Mouse (Mus musculus): ENCODE measurements around the gene Coro2a. TPM values are rescaled to one million over a fixed set of nuclear protein-coding genes. Genes with fewer than 3 reads are reported as not detected.
A peak's percentile ranks its signal among the peaks of the same experiment; 100 is the strongest.

The Coro2a gene
- polyA plus RNA-seq, 1 experiment from 2014 or later: 5.2 TPM

DNA sequence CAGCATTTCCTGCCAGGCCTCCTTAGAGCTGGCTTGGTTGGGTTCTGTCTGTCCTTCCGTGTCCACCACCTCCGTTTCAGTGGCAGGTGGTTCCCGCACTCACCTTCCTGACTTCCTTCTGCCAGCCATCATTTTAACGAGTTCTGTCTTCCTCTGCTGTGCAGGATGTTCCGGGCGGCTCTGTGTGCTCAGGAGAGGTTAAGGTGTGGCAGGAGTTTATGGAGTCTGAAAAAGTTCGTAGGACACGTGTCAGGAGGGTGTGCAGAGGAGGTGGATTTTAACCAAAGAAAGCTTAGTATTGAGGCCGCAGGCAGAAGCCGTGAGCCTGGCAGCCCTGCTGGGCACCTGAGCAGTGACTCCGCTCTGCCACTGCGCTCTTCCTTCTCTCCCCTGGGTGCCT, 106.5 kb downstream of the Coro2a start:
- WGBS: 85% methylated on average over 12 of the region's 12 CpGs
- H3K9ac ChIP-seq (ENCODE audit: low read length): no peak overlapping the region

DNA sequence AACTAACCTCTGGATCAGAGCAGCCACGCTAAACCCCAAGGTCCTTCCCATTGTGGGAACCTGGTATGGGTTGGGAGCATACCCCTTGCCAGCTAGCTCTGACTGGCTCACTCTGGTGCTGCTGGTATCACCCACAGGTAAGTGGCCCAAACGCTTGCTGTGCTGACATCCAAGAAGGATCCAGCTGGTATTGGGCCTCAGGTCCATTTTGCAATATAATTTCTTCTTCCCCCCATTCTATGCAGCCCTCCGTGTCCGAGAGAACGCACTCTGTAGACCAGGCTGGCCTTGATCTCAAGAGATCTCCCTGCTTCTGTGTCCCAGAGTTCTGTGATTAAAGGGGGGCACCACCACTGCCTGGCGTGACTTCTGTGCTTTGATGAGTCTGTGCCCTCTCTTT, 108.9 kb downstream of the Coro2a start:
- H3K4me1 ChIP-seq (replicated peaks; ENCODE audit: control insufficient read depth, insufficient read depth, low read length): peaks cover 9% of the 10 kb centered on the region
- H3K9me3 ChIP-seq (ENCODE audit: control insufficient read depth, low read length): no peaks in the 10 kb centered on the region
- H3K4me2 ChIP-seq (ENCODE audit: low read depth, low read length): no peak overlapping the region
- WGBS: 93% methylated on average over 6 of the region's 6 CpGs
- no peaks in the 10 kb centered on the region for H3K27me3 ChIP-seq (ENCODE audit: control insufficient read depth, insufficient read depth, low read depth, low read length)
- H3K4me3 ChIP-seq (ENCODE audit: low read length): no peak overlapping the region
- no peak overlapping the region for H3K27ac ChIP-seq (ENCODE audit: low read length)
- no peak overlapping the region for H3K9ac ChIP-seq (ENCODE audit: low read length)
- peaks cover 11% of the 10 kb centered on the region for H3K36me3 ChIP-seq (ENCODE audit: control insufficient read depth, insufficient read depth, low read length)
- ATAC-seq (ENCODE audit: low read depth): no peak

More for the DNA sequence above, 106.5 kb downstream of the Coro2a start:
- Histone ChIP-seq H3K4me2 (ENCODE audit: low read depth, low read length) (no peak overlapping the region), H3K27ac (ENCODE audit: low read length) (no peak overlapping the region), H3K36me3 (ENCODE audit: control insufficient read depth, insufficient read depth, low read length) (peaks cover 17% of the 10 kb centered on the region), H3K4me3 (ENCODE audit: low read length) (no peak overlapping the region), H3K4me1 (replicated peaks; ENCODE audit: control insufficient read depth, insufficient read depth, low read length) (peaks cover under 1% of the 10 kb centered on the region; the same call in 1 of the 2 replicates), H3K27me3 (ENCODE audit: control insufficient read depth, insufficient read depth, low read depth, low read length) (no peaks in the 10 kb centered on the region), H3K9me3 (ENCODE audit: control insufficient read depth, low read length) (no peaks in the 10 kb centered on the region)
- ATAC-seq (ENCODE audit: low read depth): no peak

DNA sequence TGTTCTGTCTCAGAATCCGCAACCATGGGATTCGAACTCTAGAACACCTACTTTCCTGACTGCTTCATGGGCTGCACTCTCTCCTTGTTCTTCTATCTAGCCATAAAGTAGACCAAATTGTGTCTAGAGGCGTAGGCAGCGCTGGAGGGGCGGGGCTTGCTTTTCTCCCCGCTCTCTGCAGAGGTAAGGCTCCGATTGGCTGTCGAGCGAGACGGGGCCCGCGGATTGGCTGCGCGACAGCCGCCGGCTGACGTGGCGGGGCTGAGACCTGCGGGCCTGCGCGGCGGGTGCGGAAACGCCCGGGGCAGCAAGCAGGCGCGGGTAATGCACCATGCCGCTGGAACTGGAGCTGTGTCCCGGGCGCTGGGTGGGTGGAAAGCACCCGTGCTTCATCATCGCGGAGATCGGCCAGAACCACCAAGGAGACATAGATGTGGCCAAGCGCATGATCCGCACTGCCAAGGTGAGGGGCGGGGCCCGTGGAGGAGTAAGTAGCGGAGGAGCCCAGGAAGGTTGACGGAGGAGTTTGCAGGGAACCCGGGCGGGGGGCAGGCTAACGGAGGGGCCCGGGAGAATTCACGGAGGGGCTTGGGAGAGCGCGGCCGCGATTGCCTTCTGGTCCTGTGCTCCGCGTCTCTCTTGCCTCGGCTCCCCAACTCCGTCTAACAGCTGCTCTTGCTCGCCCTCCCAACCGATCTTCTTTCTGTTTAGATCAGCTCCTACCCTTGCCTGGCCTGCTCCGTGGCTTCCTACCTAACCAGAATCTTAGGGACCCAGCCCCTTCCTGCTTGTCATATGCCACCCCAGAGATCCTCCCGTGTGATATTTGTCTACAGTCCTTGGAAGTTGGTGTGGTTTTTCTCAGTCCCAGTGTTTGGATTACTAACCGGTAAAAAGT, 112.7 kb downstream of the Coro2a start, which contains the start of gene Nans:
Gene Nans, plus strand, starts transcription at position 221 of the 898 bp plus-strand sequence.
- Histone ChIP-seq H3K27me3 (ENCODE audit: control insufficient read depth, insufficient read depth, low read depth, low read length) (no peaks in the 10 kb centered on the region), H3K9ac (ENCODE audit: low read length) (peak within 1 kb of the TSS; percentile 86), H3K27ac (ENCODE audit: low read length) (peak within 1 kb of the TSS; percentile 50), H3K4me1 (replicated peaks; ENCODE audit: control insufficient read depth, insufficient read depth, low read length) (peaks cover 21% of the 10 kb centered on the region), H3K4me2 (ENCODE audit: low read depth, low read length) (peak within 1 kb of the TSS; percentile 92), H3K9me3 (ENCODE audit: control insufficient read depth, low read length) (no peaks in the 10 kb centered on the region), H3K4me3 (ENCODE audit: low read length) (peak within 1 kb of the TSS; percentile 89), H3K36me3 (ENCODE audit: control insufficient read depth, insufficient read depth, low read length) (peaks cover 11% of the 10 kb centered on the region)
- under 1% methylated on average over 58 of the region's 58 CpGs for WGBS
- ATAC-seq (ENCODE audit: low read depth): peak; percentile 98

DNA sequence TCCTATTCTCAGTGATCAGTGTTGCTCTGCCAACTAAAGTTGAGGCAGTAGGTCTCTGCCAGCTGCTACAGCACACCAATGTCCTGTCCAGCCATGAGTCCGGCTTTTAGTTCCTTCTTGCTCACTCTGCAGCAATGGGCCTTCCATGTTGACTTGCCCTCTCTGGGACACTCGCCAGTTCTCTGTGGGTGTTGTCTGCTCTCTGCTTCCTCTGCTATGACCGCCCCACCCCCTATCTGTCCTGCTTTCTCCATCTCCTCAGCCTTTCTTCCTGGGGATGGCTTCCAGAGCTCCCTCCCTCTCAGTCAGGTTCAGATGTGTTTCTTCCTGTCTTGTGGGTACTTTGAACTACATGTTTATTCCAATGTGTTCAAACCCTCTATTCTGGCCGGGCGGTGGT, 114.7 kb downstream of the Coro2a start:
- no peak overlapping the region for H3K9ac ChIP-seq (ENCODE audit: low read length)
- ATAC-seq (ENCODE audit: low read depth): no peak
- peaks cover 21% of the 10 kb centered on the region for H3K4me1 ChIP-seq (replicated peaks; ENCODE audit: control insufficient read depth, insufficient read depth, low read length)
- no peaks in the 10 kb centered on the region for H3K27me3 ChIP-seq (ENCODE audit: control insufficient read depth, insufficient read depth, low read depth, low read length)
- no peak overlapping the region for H3K4me2 ChIP-seq (ENCODE audit: low read depth, low read length)
- H3K27ac ChIP-seq (ENCODE audit: low read length): no peak overlapping the region; the same call in 1 of the 2 replicates
- no peaks in the 10 kb centered on the region for H3K9me3 ChIP-seq (ENCODE audit: control insufficient read depth, low read length)
- WGBS: 70% methylated on average over 5 of the region's 5 CpGs
- no peak overlapping the region for H3K4me3 ChIP-seq (ENCODE audit: low read length)
- H3K36me3 ChIP-seq (ENCODE audit: control insufficient read depth, insufficient read depth, low read length): no peaks in the 10 kb centered on the region; the same call in 1 of the 2 replicates

Other genes starting within 250 kb of the Coro2a start
- gene Trmo, start 212.8 kb downstream of the Coro2a start, polyA plus RNA-seq (2015; fragmentation: Nextera tagmentation; extraction: Ambion mirVana): 10.8 and 12.2 TPM in 2 replicates
- gene Hemgn, start 188.7 kb downstream of the Coro2a start, polyA plus RNA-seq (2015; fragmentation: Nextera tagmentation; extraction: Ambion mirVana): 1.1 and 4.3 TPM in 2 replicates
- 213 and 244 TPM in 2 replicates for gene Anp32b, start 151.3 kb downstream of the Coro2a start, polyA plus RNA-seq (2015; fragmentation: Nextera tagmentation; extraction: Ambion mirVana)
- gene Nans, start 113.0 kb downstream of the Coro2a start, polyA plus RNA-seq (2015; fragmentation: Nextera tagmentation; extraction: Ambion mirVana): 75.8 and 77.0 TPM in 2 replicates
- gene Trim14, start 66.1 kb downstream of the Coro2a start, polyA plus RNA-seq (2015; fragmentation: Nextera tagmentation; extraction: Ambion mirVana): 3.4 and 4.2 TPM in 2 replicates
- 4.2 and 4.3 TPM in 2 replicates for gene Tbc1d2, start 48.0 kb upstream of the Coro2a start, polyA plus RNA-seq (2015; fragmentation: Nextera tagmentation; extraction: Ambion mirVana)